Mouse (Mus musculus): ENCODE data around the gene Casz1.

- 0 out of 2 replicates have a peak, but pooled peaks have one; percentile 11 for TF ChIP-seq CTCF (conservative IDR thresholded peaks at IDR 0.05; ENCODE audit: insufficient read depth, insufficient read length, low read depth, low read length)
- TF ChIP-seq POLR2A (IDR thresholded peaks at IDR 0.05; ENCODE audit: low read depth, low read length), result no peak
These were observed 74.2 kb downstream of the Casz1 start for GRCm38 (mm10) chr4:148878192-148878983.
